Mouse (Mus musculus) bone marrow macrophage, adult 2 months (primary cell): ENCODE measurements around the gene Satb1. TPM values are rescaled to one million over a fixed set of nuclear protein-coding genes. Genes with fewer than 3 reads are reported as not detected.

Source experiments
- H3K27ac ChIP-seq: 2 replicates; pipeline ENCODE4 v1.5.1; 2012; ENCODE audit warnings: low read depth, low read length; ENCODE audit not compliant: insufficient read depth
- H3K4me1 ChIP-seq: 2 replicates; pipeline ENCODE4 v1.6.1; 2012; ENCODE audit warnings: low read length; ENCODE audit not compliant: control insufficient read depth, insufficient read depth
- H3K4me3 ChIP-seq: 2 replicates; pipeline ENCODE4 v1.5.1; 2012; ENCODE audit warnings: mild to moderate bottlenecking, low read length, moderate library complexity; ENCODE audit not compliant: insufficient read depth
- CTCF ChIP-seq: IDR thresholded peaks from 2 replicates; pipeline ENCODE4 v1.5.1; 2012; ENCODE audit warnings: low read depth, mild to moderate bottlenecking, low read length, moderate library complexity
- POLR2A ChIP-seq: IDR thresholded peaks from 2 replicates; pipeline ENCODE4 v1.6.1; 2012; ENCODE audit warnings: mild to moderate bottlenecking, low read depth, low read length, borderline replicate concordance
- polyA plus RNA-seq: library from polyadenylated mRNA; stranded (reverse); fragments of >200 nt; gene quantifications from 2 replicates; pipeline ENCODE4 v1.2.4, GENCODE M21; 2012; ENCODE audit not compliant: missing spikeins, insufficient read depth, insufficient read length

The Satb1 gene
- polyA plus RNA-seq, 1 experiment: 0.34 TPM

GRCm38 (mm10) chr17:51783591-51784279 lies 49.4 kb downstream of the Satb1 start:
- Histone ChIP-seq H3K4me3 (no peak overlapping the region), H3K4me1 (peaks cover 6% of the 10 kb centered on the region), H3K27ac (no peak overlapping the region)
- TF ChIP-seq POLR2A (no peak), CTCF (no peak)

- TF ChIP-seq POLR2A (no peak), CTCF (no peak)
- Histone ChIP-seq H3K4me1 (peaks cover 4% of the 10 kb centered on the region), H3K4me3 (no peak overlapping the region), H3K27ac (no peak overlapping the region)
These were observed 53.1 kb downstream of the Satb1 start for GRCm38 (mm10) chr17:51780036-51780435.

- no peaks in the 10 kb centered on the region for H3K4me1 ChIP-seq
- H3K4me3 ChIP-seq: no peak overlapping the region
- TF ChIP-seq POLR2A (no peak), CTCF (no peak)
- H3K27ac ChIP-seq: no peak overlapping the region
These were observed 54.1 kb downstream of the Satb1 start for GRCm38 (mm10) chr17:51778961-51779360.

GRCm38 (mm10) chr17:51777813-51778212 lies 55.3 kb downstream of the Satb1 start:
- no peak overlapping the region for H3K27ac ChIP-seq
- TF ChIP-seq CTCF: 0 out of 2 replicates have a peak, but pooled peaks have one; percentile 26
- TF ChIP-seq POLR2A: no peak

GRCm38 (mm10) chr17:51775070-51775881 lies 57.8 kb downstream of the Satb1 start:
- H3K27ac ChIP-seq: no peak overlapping the region
- no peaks in the 10 kb centered on the region for H3K4me1 ChIP-seq
- TF ChIP-seq POLR2A: no peak
- TF ChIP-seq CTCF: no peak
- H3K4me3 ChIP-seq: no peak overlapping the region

More at GRCm38 (mm10) chr17:51777813-51778212, 55.3 kb downstream of the Satb1 start:
- H3K4me3 ChIP-seq: no peak overlapping the region
- H3K4me1 ChIP-seq: no peaks in the 10 kb centered on the region

GRCm38 (mm10) chr17:51763600-51763999 lies 69.5 kb downstream of the Satb1 start:
- H3K4me3 ChIP-seq: no peak overlapping the region
- H3K27ac ChIP-seq: no peak overlapping the region
- no peak for TF ChIP-seq POLR2A
- no peak for TF ChIP-seq CTCF
- H3K4me1 ChIP-seq: no peaks in the 10 kb centered on the region

GRCm38 (mm10) chr17:51762503-51762902 lies 70.6 kb downstream of the Satb1 start:
- H3K4me3 ChIP-seq: no peak overlapping the region
- H3K4me1 ChIP-seq: no peaks in the 10 kb centered on the region
- no peak overlapping the region for H3K27ac ChIP-seq
- no peak for TF ChIP-seq POLR2A
- TF ChIP-seq CTCF: no peak

GRCm38 (mm10) chr17:51760997-51761655 lies 72.0 kb downstream of the Satb1 start:
- TF ChIP-seq CTCF: no peak
- TF ChIP-seq POLR2A: no peak
- H3K4me1 ChIP-seq: no peaks in the 10 kb centered on the region
- H3K27ac ChIP-seq: no peak overlapping the region

GRCm38 (mm10) chr17:51760251-51760887 lies 72.7 kb downstream of the Satb1 start:
- H3K4me3 ChIP-seq: no peak overlapping the region
- no peak overlapping the region for H3K27ac ChIP-seq
- no peaks in the 10 kb centered on the region for H3K4me1 ChIP-seq
- no peak for TF ChIP-seq CTCF
- TF ChIP-seq POLR2A: no peak

More at GRCm38 (mm10) chr17:51760997-51761655, 72.0 kb downstream of the Satb1 start:
- no peak overlapping the region for H3K4me3 ChIP-seq

GRCm38 (mm10) chr17:51759509-51759908 lies 73.6 kb downstream of the Satb1 start:
- H3K4me3 ChIP-seq: no peak overlapping the region
- TF ChIP-seq POLR2A (no peak), CTCF (no peak)
- no peak overlapping the region for H3K27ac ChIP-seq
- H3K4me1 ChIP-seq: no peaks in the 10 kb centered on the region
